Mouse (Mus musculus): ENCODE measurements around the gene Zfp715.

Gene Zfp715

DNA sequence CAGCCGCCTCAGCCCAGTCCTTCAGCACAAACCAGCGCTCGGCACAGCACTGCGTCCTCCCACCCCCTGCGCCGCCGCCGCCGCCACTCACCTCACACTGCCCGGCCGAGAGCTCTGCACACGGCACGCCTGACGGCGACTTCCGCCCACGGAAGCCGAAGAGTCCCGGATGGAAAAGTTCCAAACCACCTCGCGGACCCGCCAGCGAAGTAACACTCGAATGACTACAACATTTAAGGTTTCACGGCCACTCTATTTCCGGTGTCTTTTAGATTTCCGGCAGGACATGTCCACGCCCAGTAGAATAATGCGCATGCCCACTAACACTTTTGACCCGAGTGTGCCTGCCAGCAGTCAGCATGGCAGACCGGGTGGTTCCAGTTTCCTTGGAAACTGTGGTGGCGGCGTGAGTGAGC, at the start of gene Zfp715:
Zfp715 (minus strand) TSS at position 282 of the 416 bp plus-strand sequence.
- DNase-seq = peak; percentile 93

DNA sequence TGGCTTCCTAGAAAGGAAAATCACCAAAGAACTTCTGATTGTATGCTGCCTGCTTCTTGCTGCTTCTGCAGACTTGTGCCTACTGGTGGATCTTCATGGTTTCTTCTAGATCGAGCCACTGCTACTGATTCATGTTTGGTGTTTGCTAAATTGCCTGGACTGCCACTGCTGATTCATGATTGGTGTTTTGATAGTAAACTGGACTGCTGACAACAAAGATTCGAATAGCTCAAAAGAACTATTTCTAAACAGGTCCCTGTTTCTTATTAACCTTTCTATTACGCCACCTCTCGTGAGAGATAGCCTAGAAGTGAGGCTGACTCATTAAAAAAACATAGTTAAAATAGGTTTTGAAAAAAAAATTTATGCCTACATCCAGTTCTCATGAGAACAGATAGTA, 48.9 kb upstream of the Zfp715 start:
- no peak for DNase-seq

DNA sequence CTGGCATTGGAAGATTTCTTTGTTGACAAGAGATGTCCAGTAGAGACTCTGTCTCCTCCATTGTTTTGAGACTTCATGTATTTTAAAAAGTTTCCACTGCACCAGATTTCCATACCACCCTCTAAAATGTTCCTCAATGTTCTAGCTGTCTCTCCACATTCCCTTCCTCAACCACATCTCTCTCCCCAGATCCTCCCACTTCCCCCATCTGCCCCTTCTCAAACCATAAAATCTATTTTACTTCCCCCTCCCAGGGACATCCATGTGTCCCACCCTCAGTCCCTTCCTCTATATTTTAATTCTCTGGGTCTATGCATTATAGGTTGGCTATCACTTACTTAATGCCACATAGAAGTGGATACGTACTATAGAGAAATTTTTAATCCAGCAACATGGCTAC, 48.3 kb upstream of the Zfp715 start:
- no peak for DNase-seq

DNA sequence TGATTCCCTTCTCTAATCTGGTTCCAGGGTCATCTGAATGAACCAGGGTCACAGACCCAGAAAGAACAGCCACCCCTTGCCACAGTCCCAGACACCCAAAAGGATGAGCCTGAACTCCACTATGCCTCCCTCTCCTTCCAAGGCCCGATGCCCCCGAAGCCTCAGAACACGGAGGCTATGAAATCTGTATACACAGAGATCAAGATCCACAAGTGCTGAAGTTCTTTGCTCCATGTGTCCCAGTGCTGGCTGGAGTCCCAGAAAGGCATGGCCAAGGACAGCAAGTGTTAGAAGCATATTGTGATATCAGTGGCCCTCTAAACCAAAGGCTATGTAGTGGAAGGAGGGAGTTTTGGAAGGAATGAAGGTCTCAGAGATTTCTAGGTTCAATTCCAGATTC, 45.5 kb upstream of the Zfp715 start:
- no peak for DNase-seq

DNA sequence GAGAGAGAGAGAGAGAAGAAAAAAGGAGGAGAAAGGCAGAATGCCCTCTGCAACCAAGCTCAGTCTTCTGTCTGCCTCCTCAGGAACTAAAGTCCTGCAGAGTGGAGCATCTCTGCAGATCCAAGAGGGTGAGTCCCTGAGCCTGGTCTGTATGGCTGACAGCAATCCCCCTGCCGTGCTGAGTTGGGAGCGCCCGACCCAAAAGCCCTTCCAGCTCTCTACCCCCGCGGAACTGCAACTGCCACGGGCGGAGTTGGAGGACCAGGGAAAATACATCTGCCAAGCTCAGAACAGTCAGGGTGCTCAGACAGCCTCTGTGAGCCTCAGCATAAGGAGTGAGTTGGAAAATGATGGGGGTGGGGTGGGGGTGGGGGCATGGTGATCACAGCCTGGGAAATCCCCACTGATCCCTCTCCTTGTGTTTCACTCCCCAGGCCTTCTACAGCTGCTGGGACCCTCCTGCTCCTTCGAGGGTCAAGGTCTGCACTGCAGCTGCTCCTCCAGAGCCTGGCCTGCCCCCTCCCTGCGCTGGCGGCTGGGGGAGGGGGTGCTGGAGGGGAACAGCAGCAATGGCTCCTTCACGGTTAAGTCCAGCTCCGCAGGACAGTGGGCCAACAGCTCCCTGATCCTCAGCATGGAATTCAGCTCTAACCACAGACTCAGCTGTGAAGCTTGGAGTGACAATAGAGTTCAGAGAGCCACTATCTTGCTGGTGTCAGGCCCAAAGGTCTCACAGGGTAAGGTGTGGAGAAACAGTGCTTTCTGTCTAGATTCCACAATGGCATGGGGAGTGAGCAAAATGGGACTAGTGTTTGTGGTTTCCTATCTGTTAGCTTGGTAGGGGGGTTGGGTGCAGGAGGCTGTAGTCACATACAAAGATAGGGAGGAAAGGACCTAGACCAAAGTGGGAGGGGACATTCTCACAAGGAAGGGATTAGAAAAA, 42.1 kb upstream of the Zfp715 start:
- DNase-seq = no peak

DNA sequence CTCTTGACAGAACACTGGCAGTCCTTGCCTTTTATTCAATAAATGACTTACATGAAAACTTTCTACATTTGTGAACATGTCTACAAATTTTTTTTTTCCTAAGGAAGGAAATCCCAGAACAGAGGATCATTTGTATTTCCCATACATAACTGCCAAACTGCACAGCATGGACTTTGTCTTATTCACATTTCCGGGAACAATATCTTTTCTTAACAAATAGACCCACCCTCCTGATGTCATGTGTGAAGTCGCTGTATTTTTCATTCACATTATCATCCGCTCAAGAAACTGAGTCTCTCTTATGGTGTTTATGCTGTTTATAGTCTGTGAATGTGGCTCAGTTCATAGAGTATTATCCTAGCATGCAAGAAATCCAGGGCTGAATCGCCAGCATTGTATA, 40.7 kb upstream of the Zfp715 start:
- DNase-seq = no peak

DNA sequence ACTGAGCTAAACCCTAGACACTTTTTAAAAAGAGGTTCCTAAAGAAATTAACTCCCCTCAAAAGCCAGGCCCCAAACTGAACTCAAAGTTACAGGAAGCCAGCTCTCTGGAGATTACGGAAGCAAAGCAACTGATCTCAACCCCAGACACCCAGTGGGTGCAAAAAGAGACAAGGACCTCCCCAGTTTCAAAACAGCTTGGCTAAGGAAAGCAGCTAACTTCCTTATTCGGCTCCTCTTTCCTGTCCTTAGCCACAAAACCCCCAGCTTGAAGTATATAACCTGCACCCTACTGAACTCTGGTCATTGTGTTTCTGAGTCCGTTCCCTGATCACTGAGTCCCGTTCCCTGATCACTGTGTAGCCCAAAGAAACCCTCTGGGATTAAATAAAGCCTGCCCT, 40.0 kb upstream of the Zfp715 start:
- no peak for DNase-seq

DNA sequence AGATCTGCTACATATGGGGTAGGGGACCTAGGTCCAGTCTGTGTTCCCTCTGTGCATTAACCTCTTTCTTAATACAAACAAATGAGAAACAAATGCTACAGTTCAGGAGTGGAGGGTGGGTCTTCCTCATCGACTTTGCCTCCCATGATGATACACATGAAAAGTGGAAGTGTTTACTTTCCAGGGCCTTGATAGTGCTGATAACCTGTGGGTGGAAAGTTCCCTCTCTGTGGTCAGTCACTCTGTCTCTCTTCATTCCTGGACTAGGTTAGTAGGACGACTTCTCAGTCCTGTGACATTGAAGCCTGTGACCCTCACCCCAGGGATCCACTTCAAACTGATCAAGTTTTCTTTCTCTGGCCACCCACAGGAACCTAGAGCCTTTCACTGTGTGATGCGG, 38.1 kb upstream of the Zfp715 start, which contains the start of gene Siglecf:
Siglecf (plus strand) TSS at position 188 of the 400 bp plus-strand sequence.
- DNase-seq = no peak

DNA sequence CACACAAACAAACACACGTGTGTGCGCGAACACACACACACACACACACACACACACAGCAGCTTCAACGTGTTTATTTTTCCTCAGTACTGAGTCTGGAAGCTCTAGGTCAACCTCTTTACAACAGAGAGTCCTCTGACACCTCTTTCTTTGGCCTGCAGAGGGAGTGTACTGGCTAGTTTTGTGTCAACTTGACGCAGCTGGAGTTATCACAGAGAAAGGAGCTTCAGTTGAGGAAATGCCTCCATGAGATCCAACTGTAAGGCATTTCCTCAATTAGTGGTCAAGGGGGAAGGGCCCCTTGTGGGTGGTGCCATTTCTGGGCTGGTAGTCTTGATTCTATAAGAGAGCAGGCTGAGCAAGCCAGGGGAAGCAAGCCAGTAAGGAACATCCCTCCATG, 36.5 kb upstream of the Zfp715 start:
- DNase-seq = peak; percentile 11

DNA sequence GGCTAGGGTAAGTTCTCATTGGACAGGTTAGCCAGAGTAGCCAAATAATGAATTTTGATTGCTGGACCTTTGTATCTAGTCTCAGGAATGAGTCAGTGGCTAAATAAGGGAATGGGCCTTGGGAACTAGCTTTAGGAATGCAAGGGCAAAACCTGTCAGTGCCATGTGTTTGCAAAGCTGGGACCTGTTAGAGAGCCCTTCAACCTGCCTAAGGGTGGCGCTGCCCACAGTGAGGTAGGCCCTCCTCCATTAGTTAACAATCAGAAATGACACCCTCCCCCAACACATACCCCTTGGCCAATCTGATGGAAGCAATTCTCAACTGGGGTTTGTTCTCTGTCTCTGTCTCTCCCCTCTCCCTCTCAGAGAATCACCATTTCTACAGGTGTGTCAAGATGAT, 33.5 kb upstream of the Zfp715 start:
- DNase-seq = no peak

DNA sequence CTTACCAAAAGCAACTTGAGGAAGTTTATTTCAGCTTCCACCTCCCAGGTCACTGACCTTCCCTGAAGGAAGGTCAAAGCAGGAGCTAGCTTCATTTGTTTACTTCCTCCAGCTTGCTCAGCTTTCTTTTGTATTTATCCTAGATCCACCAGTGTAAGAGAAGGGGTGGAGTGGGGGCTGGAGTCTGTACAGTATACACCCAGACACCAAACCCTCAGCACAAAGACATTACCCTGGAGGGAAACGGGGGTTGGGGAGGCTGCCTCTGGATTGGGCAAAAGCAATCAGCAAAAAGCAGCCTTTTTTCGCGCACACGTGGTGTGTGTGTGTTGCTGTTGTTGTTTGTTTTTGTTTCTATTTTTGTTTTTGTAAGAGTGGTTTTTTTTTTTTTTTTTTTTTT, 33.1 kb upstream of the Zfp715 start:
- no peak for DNase-seq

DNA sequence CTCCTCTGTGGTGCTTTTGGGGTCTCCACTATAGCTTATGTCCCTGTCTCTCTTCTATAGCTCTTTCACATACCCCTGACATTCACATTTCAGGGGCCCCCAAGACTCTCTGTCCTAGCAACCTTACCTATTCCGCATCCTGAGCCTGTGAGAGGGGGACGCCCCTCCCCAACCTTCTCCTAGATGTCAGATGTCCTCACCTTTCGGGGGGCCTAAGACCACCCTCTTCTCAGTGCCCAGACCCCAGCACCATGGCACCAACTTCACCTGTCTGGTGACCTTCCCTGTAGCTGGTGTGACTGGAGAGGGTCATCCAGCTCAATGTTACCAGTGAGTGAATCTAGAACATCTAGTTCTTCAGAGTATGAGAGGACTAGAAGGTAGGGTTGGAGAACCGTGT, 31.4 kb upstream of the Zfp715 start:
- no peak for DNase-seq

DNA sequence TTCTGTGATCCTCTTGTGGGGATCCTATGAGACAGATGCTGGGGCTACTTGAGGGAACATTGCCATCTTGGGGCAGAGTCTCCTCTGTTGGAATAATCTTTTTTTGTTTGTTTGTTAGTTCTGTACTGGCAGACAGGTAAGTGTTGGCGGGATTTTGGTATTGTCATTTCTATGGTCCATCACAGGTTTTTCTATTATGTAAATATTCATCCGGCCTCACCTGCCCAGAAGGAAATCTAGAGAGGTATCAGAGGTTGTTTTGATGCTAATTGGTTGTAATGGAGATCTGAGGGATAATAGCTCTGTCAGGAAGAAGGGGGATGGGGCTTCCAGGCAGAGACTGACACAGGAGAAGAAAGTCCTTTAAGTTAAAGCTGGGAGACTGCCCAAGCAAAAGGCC, 30.9 kb upstream of the Zfp715 start:
- DNase-seq = no peak

DNA sequence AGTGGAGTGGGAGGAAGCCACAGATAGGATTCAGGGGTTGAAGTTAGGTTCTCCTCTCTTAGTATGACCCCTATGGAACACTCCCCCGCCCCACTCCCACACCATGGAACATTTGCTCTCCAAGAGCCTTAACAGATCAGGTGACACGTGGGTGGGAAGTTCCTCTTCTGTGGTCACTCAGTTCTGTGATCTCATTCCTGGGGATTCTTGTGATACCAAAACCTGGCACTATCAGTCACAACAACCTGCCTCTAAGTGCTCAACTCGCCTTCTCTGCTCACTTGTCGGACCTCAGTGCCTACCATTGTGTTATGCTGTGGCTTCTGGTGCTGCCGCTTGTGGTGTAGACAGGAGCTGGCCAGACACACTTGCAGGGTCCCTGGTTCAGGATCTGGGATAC, 30.1 kb upstream of the Zfp715 start:
- no peak for DNase-seq

DNA sequence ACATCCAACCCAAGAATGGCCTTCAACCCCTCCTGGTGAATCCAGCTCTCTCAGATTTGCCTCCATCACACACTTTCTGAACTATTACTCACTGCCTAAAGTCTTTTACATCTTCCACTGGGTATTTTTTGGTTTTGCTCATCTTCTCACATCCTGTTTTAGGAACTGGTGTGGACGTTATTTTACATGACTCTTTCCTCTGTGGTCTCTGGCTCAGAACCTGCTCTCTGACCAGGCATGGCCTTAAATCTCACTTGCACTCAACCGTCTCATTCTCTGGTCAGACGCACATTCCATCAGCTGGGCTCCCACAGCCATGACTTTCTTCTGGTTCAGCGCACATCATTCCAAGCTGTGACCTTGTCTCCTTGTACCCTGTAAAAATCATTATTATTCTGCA, 27.7 kb upstream of the Zfp715 start:
- no peak for DNase-seq

DNA sequence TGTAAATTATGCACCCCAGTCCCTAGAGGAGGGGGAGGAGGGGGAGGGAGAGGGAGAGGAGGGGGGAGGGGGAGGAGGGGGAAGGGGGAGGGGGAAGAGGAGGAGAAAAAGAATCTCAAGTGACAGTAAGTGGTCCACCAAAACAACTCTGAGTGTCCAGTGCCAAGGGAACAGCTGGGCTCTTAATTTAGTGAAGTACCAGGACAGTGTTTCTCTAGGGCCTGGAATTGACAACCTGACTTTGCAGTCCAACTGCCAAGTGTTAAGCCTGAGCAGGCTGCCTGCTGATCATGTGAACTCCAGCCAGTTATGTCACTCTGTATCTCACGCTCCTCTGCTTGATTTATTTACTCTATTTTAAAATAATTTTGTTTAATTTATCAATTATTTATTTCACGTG, 20.8 kb upstream of the Zfp715 start:
- DNase-seq = no peak

DNA sequence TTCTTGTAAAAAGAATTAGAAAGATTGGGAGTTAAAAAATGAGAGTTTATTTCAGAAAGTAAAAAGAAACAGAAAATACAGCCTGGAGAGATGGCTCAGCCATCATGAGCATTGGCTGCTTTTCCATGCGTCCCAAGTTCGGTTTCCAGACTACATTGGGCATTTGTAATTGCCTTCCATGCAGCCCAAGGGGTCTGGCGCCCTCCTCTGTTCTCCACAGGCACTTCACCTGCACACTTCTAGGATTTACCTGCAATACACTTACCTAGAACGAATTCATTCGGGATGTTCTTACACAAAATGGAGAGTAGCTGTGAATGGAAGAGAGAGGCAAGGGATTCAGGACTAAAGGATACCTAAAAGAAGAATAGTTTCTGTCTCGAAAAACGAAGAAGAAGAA, 20.1 kb upstream of the Zfp715 start:
- peak; percentile 53 for DNase-seq

DNA sequence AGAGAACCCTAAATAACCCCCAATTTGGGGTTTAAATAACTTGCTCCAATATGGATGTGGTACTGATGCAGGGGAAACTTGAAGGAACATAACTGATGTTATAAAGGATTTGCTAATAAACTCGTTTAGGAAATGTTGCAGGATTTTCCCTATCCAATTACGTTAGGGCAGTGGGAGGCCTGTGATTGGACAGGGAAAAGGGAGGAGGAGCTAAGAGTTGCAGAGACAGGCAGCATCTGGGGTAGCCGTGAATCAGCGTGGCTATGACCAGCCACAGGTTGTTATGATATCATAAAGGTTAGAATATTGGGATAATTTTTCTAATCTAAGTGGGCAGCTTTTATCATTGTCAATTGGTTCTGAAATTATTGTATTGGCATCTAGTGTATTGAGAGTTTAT, 15.0 kb upstream of the Zfp715 start:
- DNase-seq = no peak

DNA sequence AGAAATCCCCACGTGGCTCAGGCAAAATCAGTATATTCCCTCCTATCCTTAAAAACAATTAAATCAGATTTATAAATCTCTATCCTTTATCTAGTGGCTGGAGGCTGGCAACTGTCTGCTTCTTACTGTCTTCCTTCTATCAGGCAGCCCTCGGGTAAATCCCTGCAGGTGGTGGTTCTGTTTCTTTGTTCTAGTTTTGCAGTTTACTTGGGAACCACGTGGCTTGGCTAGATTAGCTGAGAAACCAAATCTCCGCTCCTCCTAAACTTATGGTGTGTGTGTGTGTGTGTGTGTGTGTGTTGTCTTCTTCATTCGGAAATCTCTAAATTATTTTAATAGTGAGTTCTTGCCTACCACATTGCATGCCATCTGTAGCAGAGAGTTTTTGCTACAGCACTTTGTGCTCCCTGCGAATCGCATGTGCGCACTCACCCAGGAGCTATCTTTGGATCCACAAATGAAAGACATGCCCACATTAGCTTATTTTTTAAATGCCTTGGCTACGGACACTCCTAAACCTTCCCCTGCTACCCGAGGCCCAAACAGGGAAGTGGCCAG, 13.2 kb upstream of the Zfp715 start:
- no peak for DNase-seq

DNA sequence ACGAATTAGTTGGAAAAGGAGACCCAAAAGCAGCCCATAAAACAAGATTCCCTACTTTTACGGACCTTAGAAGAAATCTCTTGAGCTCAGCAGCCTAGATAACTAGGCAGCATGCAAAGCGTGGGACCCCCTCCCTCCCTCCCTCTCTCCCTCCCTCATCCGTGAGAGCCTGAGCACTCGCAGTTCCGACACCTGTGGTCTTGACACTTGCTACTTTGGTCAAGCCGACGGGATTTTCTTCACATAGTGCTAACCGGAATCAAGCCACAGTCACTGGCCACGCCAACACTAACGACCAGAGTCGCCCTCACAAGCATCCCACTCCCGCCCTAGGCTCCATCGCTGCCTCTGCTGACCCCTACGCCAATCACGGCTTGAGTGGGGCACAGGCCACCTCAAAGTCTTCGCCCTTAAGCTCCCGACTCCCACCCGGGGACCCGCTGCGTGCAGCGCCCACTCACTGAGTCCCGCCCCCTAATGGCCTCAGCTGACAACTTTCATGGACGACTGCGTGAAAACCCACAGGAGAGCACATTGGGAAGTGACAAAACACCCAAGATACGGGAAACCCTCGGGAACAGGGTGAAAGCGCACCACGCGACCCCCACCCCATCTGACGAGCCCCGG, 595 bp downstream of the Zfp715 start:
- no peak for DNase-seq

DNA sequence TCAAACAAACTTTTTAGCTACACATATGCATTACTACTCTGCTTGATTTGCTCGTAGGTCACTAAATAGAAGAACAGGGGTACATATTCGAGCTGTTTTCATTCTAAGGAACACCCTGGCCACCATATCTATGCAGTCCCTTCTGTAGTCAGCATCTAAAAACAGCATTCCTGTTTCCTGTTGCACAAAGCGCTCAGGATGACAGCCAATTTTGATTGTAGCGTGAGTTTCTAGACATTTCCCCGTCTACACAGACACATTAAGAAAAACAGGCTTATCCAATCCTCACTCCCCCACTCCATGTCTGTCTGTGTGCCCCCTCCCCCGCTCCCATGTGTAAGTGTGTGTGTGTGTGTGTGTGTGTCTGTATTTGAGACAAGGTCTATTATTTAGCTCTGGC, 1.5 kb downstream of the Zfp715 start:
- DNase-seq = peak; percentile 6

DNA sequence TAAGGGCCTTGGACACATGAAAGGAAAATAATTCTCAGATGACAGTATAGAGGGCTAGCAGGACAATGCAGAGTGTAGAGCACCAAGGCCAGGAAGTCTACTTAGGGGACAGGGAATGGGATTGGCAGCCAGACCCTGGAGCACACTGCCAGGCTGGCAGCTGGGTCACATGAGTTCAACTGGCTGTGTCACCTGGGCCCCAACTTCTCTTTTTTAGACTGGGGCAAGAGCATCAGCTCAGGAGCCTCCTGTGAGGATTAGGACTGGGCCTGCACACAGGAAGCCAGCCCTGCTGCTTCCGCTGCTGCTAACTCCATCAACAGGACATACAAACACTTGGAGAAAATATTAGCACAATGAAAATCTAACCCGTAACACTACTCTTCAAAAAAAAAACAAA, 4.0 kb downstream of the Zfp715 start:
- DNase-seq = peak; percentile 15

DNA sequence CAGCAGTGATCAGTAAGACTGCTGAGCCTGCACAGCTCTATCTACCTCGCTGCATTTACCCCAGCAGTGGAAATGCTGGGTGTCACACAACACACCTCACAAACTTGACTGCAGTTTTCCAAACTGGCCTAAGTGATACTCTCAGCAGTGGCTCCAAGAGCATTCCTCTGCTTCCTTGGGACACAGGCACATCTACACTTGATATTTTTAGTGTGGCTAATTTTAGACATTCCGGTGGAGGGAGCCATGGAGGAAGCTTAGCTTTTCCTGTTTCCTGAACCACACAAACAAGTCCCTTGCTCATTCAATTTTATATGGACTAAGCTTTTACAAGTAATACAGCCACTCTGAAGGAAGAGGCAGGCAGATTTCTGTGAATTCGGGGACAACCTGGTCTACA, 7.9 kb downstream of the Zfp715 start:
- DNase-seq = peak; percentile 27

DNA sequence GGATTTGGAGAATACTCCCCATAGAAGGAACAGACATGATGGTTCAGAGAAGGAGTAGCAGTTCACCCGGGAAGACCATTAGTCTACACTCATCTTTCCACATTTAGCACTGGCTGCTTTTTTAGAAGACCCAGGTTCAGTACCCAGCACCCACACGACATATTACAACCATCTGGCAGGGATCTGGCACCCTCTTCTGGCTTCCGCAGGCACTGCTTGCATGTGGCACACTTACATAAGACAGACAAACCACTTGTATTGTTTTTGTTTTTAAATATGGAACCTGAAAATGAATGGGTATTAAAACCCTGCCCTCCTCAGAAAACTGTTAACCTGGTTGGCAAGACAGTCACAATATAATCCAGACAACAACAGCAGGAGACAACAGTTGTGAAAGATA, 21.6 kb downstream of the Zfp715 start:
- DNase-seq = no peak

Measured in kidney, postnatal 10 days (tissue).